Mouse (Mus musculus) kidney, adult 2 months (tissue): ENCODE measurements around the gene Acer2.

Experiments used
- CTCF ChIP-seq: fragments of 200-500 bp; conservative IDR thresholded peaks from 2 replicates; pipeline ENCODE4 v1.5.1; 2011; ENCODE audit warnings: low read depth, mild to moderate bottlenecking, control low read depth, low read length, moderate library complexity, mixed read lengths; ENCODE audit not compliant: insufficient read depth, insufficient read length
- POLR2A ChIP-seq: fragments of 200-500 bp; IDR thresholded peaks from one replicate; pipeline ENCODE4 v1.6.1; 2011; ENCODE audit warnings: low read depth, low read length, control low read depth

GRCm38 (mm10) chr4:86905869-86906268 is 31.7 kb downstream of the Acer2 start:
- TF ChIP-seq CTCF (no peak), POLR2A (no peak)
